Mouse (Mus musculus): Measurements from ENCODE around the gene Socs3. TPM values are rescaled to one million over a fixed set of nuclear protein-coding genes. Genes with fewer than 3 reads are reported as not detected.

The Socs3 gene
- polyA plus RNA-seq, 1 experiment from 2014 or later = 7.8 TPM

GRCm38 (mm10) chr11:117930781-117931338 is 39.0 kb downstream of the Socs3 start:
- H3K36me3 ChIP-seq = no peaks in the 10 kb centered on the region
- WGBS = 1% methylated on average over 46 of the region's 48 CpGs
- 0 out of 2 replicates have a peak overlapping the region, but pooled peaks have one; percentile 47 for H3K27ac ChIP-seq (replicated peaks)
- H3K9ac ChIP-seq = peak overlapping the region; percentile 37
- peaks cover 24% of the 10 kb centered on the region for H3K4me1 ChIP-seq (replicated peaks)
- peak; percentile 82 for ATAC-seq (ENCODE audit: low FRiP score, low read depth)
- H3K4me3 ChIP-seq = peak overlapping the region; percentile 41
- H3K9me3 ChIP-seq = no peaks in the 10 kb centered on the region
- peaks cover 19% of the 10 kb centered on the region for H3K27me3 ChIP-seq
- H3K4me2 ChIP-seq = peak overlapping the region; percentile 80

- ATAC-seq (ENCODE audit: low FRiP score, low read depth) = no peak
- H3K36me3 ChIP-seq = no peaks in the 10 kb centered on the region
- H3K4me3 ChIP-seq = no peak overlapping the region
- H3K27me3 ChIP-seq = peaks cover 4% of the 10 kb centered on the region
- no peak overlapping the region for H3K4me2 ChIP-seq
- H3K4me1 ChIP-seq (replicated peaks) = peaks cover under 1% of the 10 kb centered on the region
- no peaks in the 10 kb centered on the region for H3K9me3 ChIP-seq
- H3K9ac ChIP-seq = no peak overlapping the region
- no peak overlapping the region for H3K27ac ChIP-seq (replicated peaks)
- WGBS = 56% methylated on average over 1 of the region's 1 CpGs
These were observed 44.3 kb downstream of the Socs3 start for GRCm38 (mm10) chr11:117925541-117925940.

- no peak overlapping the region for H3K27ac ChIP-seq (replicated peaks)
- H3K9ac ChIP-seq = no peak overlapping the region
- peaks cover 4% of the 10 kb centered on the region; the same call in 1 of the 2 replicates for H3K27me3 ChIP-seq
- no peaks in the 10 kb centered on the region for H3K36me3 ChIP-seq
- no peak for ATAC-seq (ENCODE audit: low FRiP score, low read depth)
- H3K4me3 ChIP-seq = no peak overlapping the region
- 82% methylated on average over 6 of the region's 6 CpGs for WGBS
- no peaks in the 10 kb centered on the region for H3K9me3 ChIP-seq
- no peaks in the 10 kb centered on the region for H3K4me1 ChIP-seq (replicated peaks)
- no peak overlapping the region for H3K4me2 ChIP-seq
These were observed 45.4 kb downstream of the Socs3 start for GRCm38 (mm10) chr11:117924466-117924865.

- no peak for ATAC-seq (ENCODE audit: low FRiP score, low read depth)
- Histone ChIP-seq H3K27ac (replicated peaks) (no peak overlapping the region), H3K9ac (no peak overlapping the region), H3K9me3 (no peaks in the 10 kb centered on the region), H3K4me3 (no peak overlapping the region), H3K36me3 (no peaks in the 10 kb centered on the region), H3K4me2 (no peak overlapping the region), H3K27me3 (no peaks in the 10 kb centered on the region), H3K4me1 (replicated peaks) (peaks cover 4% of the 10 kb centered on the region; the same call in 1 of the 2 replicates)
- 84% methylated on average over 11 of the region's 11 CpGs for WGBS
These were observed 46.6 kb downstream of the Socs3 start for GRCm38 (mm10) chr11:117923279-117923678.

GRCm38 (mm10) chr11:117919211-117919610 is 50.6 kb downstream of the Socs3 start:
- 17% methylated on average over 5 of the region's 5 CpGs for WGBS
- H3K4me1 ChIP-seq (replicated peaks) = peaks cover 4% of the 10 kb centered on the region; the same call in 1 of the 2 replicates
- no peak overlapping the region for H3K4me3 ChIP-seq
- no peak overlapping the region for H3K27ac ChIP-seq (replicated peaks)
- no peak for ATAC-seq (ENCODE audit: low FRiP score, low read depth)
- H3K9ac ChIP-seq = no peak overlapping the region
- H3K36me3 ChIP-seq = no peaks in the 10 kb centered on the region
- H3K27me3 ChIP-seq = no peaks in the 10 kb centered on the region
- no peak overlapping the region for H3K4me2 ChIP-seq
- H3K9me3 ChIP-seq = no peaks in the 10 kb centered on the region

GRCm38 (mm10) chr11:117918541-117918940 is 51.3 kb downstream of the Socs3 start:
- Histone ChIP-seq H3K9ac (no peak overlapping the region), H3K9me3 (no peaks in the 10 kb centered on the region), H3K27ac (replicated peaks) (no peak overlapping the region), H3K4me1 (replicated peaks) (peaks cover 4% of the 10 kb centered on the region; the same call in 1 of the 2 replicates), H3K36me3 (no peaks in the 10 kb centered on the region), H3K4me2 (no peak overlapping the region), H3K4me3 (no peak overlapping the region), H3K27me3 (no peaks in the 10 kb centered on the region)
- 64% methylated on average over 11 of the region's 11 CpGs for WGBS
- ATAC-seq (ENCODE audit: low FRiP score, low read depth) = no peak

Small RNAs within 50 kb of the gene (microRNA-seq; reads per million reads assigned to microRNA genes)
- gene Mir6933 = not detected

Other genes starting within 250 kb of the Socs3 start
- 0.77 and 0.83 TPM in 2 replicates for gene Tmc8, start 188.0 kb downstream of the Socs3 start, polyA plus RNA-seq (2015; fragmentation: Nextera tagmentation; extraction: Ambion mirVana)
- gene Tmc6, start 187.8 kb downstream of the Socs3 start, polyA plus RNA-seq (2015; fragmentation: Nextera tagmentation; extraction: Ambion mirVana) = 6.0 TPM in 2 replicates
- not detected in 2 replicates for gene 6030468B19Rik, start 172.4 kb downstream of the Socs3 start, polyA plus RNA-seq (2015; fragmentation: Nextera tagmentation; extraction: Ambion mirVana)
- gene Gm20708, start 160.4 kb downstream of the Socs3 start, polyA plus RNA-seq (2015; fragmentation: Nextera tagmentation; extraction: Ambion mirVana) = 0.93 and 1.6 TPM in 2 replicates
- gene Syngr2, start 160.4 kb downstream of the Socs3 start, polyA plus RNA-seq (2015; fragmentation: Nextera tagmentation; extraction: Ambion mirVana) = 17.2 and 19.3 TPM in 2 replicates
- 6.9 and 7.2 TPM in 2 replicates for gene Afmid, start 144.1 kb downstream of the Socs3 start, polyA plus RNA-seq (2015; fragmentation: Nextera tagmentation; extraction: Ambion mirVana)
- 22.9 and 24.3 TPM in 2 replicates for gene Tk1, start 144.0 kb downstream of the Socs3 start, polyA plus RNA-seq (2015; fragmentation: Nextera tagmentation; extraction: Ambion mirVana)
- gene Birc5, start 120.8 kb downstream of the Socs3 start, polyA plus RNA-seq (2015; fragmentation: Nextera tagmentation; extraction: Ambion mirVana) = 41.6 and 47.4 TPM in 2 replicates
- not detected in 2 replicates for gene Tmem235, start 109.3 kb downstream of the Socs3 start, polyA plus RNA-seq (2015; fragmentation: Nextera tagmentation; extraction: Ambion mirVana)
- 3.7 and 4.2 TPM in 2 replicates for gene Tha1, start 96.6 kb downstream of the Socs3 start, polyA plus RNA-seq (2015; fragmentation: Nextera tagmentation; extraction: Ambion mirVana)
- 59.4 and 63.7 TPM in 2 replicates for gene Pgs1, start 16.2 kb upstream of the Socs3 start, polyA plus RNA-seq (2015; fragmentation: Nextera tagmentation; extraction: Ambion mirVana)
- 0.18 and 0.23 TPM in 2 replicates for gene Dnah17, start 160.6 kb upstream of the Socs3 start, polyA plus RNA-seq (2015; fragmentation: Nextera tagmentation; extraction: Ambion mirVana)

Data from hindbrain, embryonic 15.5 days (tissue).